Mouse (Mus musculus) heart, postnatal 0 days (tissue): ENCODE data around the gene Crybg3.

Experiments
- CTCF ChIP-seq: IDR thresholded peaks from 2 replicates; pipeline ENCODE4 v1.5.1; 2016; ENCODE audit warnings: antibody characterized with exemption, control low read depth, low read depth
- EP300 ChIP-seq: IDR thresholded peaks from 2 replicates; pipeline ENCODE4 v1.6.1; 2016; ENCODE audit warnings: antibody characterized with exemption, low read depth

DNA sequence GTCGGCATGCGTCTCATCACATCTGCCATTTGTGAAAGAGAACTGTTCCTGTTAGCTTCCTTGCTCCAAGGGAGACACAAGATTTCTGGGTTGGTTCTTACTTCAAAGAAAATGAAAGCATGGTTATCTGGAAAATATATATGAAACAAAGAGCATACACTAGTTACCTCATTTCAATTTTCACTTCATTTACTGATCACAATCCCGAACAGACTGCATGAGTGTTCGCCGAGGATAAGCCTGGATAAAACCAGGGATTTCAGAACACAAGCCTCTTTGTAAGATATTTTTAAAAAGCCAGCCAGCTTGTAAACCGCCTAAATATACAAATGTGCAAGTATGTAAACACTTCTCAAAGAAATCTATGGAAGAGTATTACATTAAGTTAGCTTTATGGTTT lies 136.8 kb downstream of the Crybg3 start:
- TF ChIP-seq CTCF = no peak
- no peak for TF ChIP-seq EP300
